Mouse (Mus musculus) small intestine, adult 2 months (tissue): ENCODE results near the gene Pde4d.

Source experiments
- CTCF ChIP-seq: fragments of 200-500 bp; IDR thresholded peaks from 2 replicates; pipeline ENCODE4 v1.5.1; 2012; ENCODE audit warnings: low read depth, mild to moderate bottlenecking, control low read depth, inconsistent platforms, low read length, moderate library complexity, mixed read lengths; ENCODE audit not compliant: insufficient replicate concordance, insufficient read length; ENCODE audit errors: extremely low read depth
- POLR2A ChIP-seq: fragments of 200-500 bp; IDR thresholded peaks from 2 replicates; pipeline ENCODE4 v1.6.1; 2012; ENCODE audit warnings: low read depth, mild to moderate bottlenecking, control low read depth, inconsistent platforms, low read length, moderate library complexity

DNA sequence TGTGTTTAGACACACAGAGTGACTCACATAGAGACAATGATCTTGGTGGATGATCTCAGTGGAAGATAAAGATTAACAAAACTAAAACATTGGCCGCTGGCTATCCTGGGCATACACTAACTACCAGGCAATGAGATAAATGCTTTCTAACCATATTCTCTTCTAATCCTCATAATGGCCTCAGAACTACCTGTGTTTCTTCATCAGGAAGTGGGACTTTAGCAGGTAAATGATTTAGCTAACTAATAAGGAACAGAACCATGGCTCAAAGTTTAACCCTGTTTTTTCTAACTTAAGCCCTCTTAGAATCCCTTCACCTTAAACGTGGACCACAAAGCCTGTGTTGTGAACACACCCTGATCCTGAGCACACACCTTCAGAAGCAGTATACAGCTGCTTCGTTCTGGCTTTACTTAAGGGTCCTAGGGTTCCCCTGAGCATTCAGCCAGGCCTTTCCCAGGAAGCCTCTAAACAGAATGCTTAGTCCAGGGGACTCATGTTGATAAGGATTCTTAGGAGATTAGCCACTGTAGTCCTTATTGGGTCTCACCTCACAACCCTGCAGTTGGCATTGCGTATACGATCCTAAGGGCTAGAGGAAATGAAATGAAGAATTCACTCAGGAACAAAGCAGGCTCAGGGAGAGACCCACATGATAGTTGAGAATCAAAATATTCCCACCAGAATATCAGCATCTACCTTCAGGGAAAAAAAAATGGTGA, 1283.1 kb downstream of the Pde4d start:
- TF ChIP-seq POLR2A, result no peak
- no peak for TF ChIP-seq CTCF
